ENCODE assay signal across 11 mouse cellular contexts in genomic region chr6:30636186-30636842, GRCm38 (mm10). TPM values are rescaled to one million over a fixed set of nuclear protein-coding genes. Genes with fewer than 3 reads are reported as not detected.
DNase-seq lines count a peak whose midpoint lies in the region; ATAC-seq and TF ChIP-seq lines count a peak whose summit lies in the region.
"Had no signal": no experiment of that assay in that cellular context is flagged by ENCODE, and none has a peak within 500 bp of the region (broad histone marks: within the 10 kb centered on the region; RNA-seq: fewer than 3 reads in every experiment).

No protein-coding gene starts in this region.

- H3K27me3 ChIP-seq in heart, embryonic 14.5 days (ENCODE audit: control insufficient read depth, insufficient read depth, low read length), result no peaks in the 10 kb centered on the region
- no peaks in the 10 kb centered on the region for H3K27me3 ChIP-seq in heart, adult 2 months (ENCODE audit: control insufficient read depth, insufficient read depth, low read length)
- no peaks in the 10 kb centered on the region for H3K27me3 ChIP-seq in limb, embryonic 14.5 days (ENCODE audit: control insufficient read depth, insufficient read depth, low read length)
- H3K27me3 ChIP-seq: CH12.LX had no signal

- H3K27ac ChIP-seq in heart, embryonic 14.5 days (replicated peaks in 1 of 2; ENCODE audit: control insufficient read depth in 1 of 2, insufficient read depth in 1 of 2, low read depth in 2 of 2, low read length in 2 of 2), result peak overlapping the region; percentile 50 to 66
- no peak overlapping the region for H3K27ac ChIP-seq in heart, adult 2 months
- H3K27ac ChIP-seq in limb, embryonic 14.5 days (replicated peaks; ENCODE audit: low read depth, low read length), result peak overlapping the region; percentile 95

- no peaks in the 10 kb centered on the region for H3K36me3 ChIP-seq in heart, embryonic 14.5 days (ENCODE audit: control insufficient read depth, insufficient read depth, low read length)
- H3K36me3 ChIP-seq in heart, adult 2 months (ENCODE audit: control insufficient read depth, insufficient read depth, low read length), result no peaks in the 10 kb centered on the region
- no peaks in the 10 kb centered on the region for H3K36me3 ChIP-seq in limb, embryonic 14.5 days (ENCODE audit: control insufficient read depth, insufficient read depth, low read length)

- ATAC-seq in heart, embryonic 14.5 days (ENCODE audit: insufficient number of reproducible peaks, insufficient read depth, low FRiP score, low read depth), result no peak
- peak; percentile 82 for ATAC-seq in limb, embryonic 14.5 days (ENCODE audit: low FRiP score, low read depth)
- ATAC-seq in activated CD4-positive, CD25-positive, alpha-beta regulatory T cell, adult 4 months, result no peak

- H3K79me2 ChIP-seq in heart, adult 2 months (replicated peaks; ENCODE audit: control insufficient read depth, insufficient read depth, low read length), result no peaks in the 10 kb centered on the region

- DNase-seq in heart, adult 2 months, result no peak
- DNase-seq in retina, embryonic 14.5 days (ENCODE audit: low spot score), result peak; percentile 24
- no peak for DNase-seq in retina, postnatal 1 day
- DNase-seq in limb, embryonic 14.5 days (ENCODE audit: low spot score), result peak; percentile 74
- no peak for DNase-seq in right cerebral cortex, postnatal 14 days
- DNase-seq in layer of hippocampus, postnatal 25 days (ENCODE audit: extremely low spot score in 1 of 2, low spot score in 1 of 2), result no peak
- DNase-seq: adrenal gland, postnatal 36 days had no signal

- TF ChIP-seq POLR2A in heart, adult 2 months (IDR thresholded peaks at IDR 0.05; ENCODE audit: insufficient read depth, low read depth, low read length), result no peak
- no peak for TF ChIP-seq POLR2A in limb, embryonic 14.5 days (IDR thresholded peaks at IDR 0.05; ENCODE audit: borderline replicate concordance, extremely low read depth, insufficient read depth, insufficient read length)

- H3K4me2 ChIP-seq in heart, embryonic 14.5 days (ENCODE audit: low read length), result no peak overlapping the region
- no peak overlapping the region for H3K4me2 ChIP-seq in limb, embryonic 14.5 days (replicated peaks; ENCODE audit: low read depth, low read length, severe bottlenecking)

- H3K4me1 ChIP-seq in heart, embryonic 14.5 days (ENCODE audit: control insufficient read depth in 2 of 2, insufficient read depth in 2 of 2, low read length in 2 of 2), result peaks cover 17% of the 10 kb centered on the region in 2 experiments
- no peaks in the 10 kb centered on the region for H3K4me1 ChIP-seq in heart, adult 2 months (ENCODE audit: control insufficient read depth, insufficient read depth, low read length)
- peaks cover 43% of the 10 kb centered on the region for H3K4me1 ChIP-seq in limb, embryonic 14.5 days (ENCODE audit: control insufficient read depth, insufficient read depth, low read length)

- no peak overlapping the region for H3K4me3 ChIP-seq in heart, embryonic 14.5 days (ENCODE audit: control insufficient read depth in 1 of 2, insufficient read depth in 1 of 2, low read depth in 1 of 2, low read length in 2 of 2)
- H3K4me3 ChIP-seq in heart, adult 2 months, result no peak overlapping the region
- no peak overlapping the region for H3K4me3 ChIP-seq in limb, embryonic 14.5 days (replicated peaks; ENCODE audit: low read length)

- TF ChIP-seq CTCF in heart, adult 2 months (IDR thresholded peaks at IDR 0.05), result no peak

- H3K9ac ChIP-seq in heart, embryonic 14.5 days (ENCODE audit: low read length), result peak overlapping the region; percentile 0; the same call in 1 of the 2 replicates
- no peak overlapping the region for H3K9ac ChIP-seq in heart, adult 2 months (ENCODE audit: low read depth, low read length)
- no peak overlapping the region for H3K9ac ChIP-seq in limb, embryonic 14.5 days (ENCODE audit: low read depth, low read length, severe bottlenecking)

- WGBS in heart, embryonic 14.5 days, result 39% methylated on average over 4 of the region's 4 CpGs
- 62% methylated on average over 4 of the region's 4 CpGs for WGBS in heart, adult 2 months
- 20% methylated on average over 4 of the region's 4 CpGs for WGBS in limb, embryonic 14.5 days

- intact Hi-C loops in heart, adult 2 months (cut with DNase I), result no loop called here

- TF ChIP-seq EP300 in heart, adult 2 months (IDR thresholded peaks at IDR 0.05; ENCODE audit: insufficient read depth, low read depth, low read length), result no peak

- H3K9me3 ChIP-seq in heart, embryonic 14.5 days (ENCODE audit: control insufficient read depth, low read length), result no peaks in the 10 kb centered on the region
- H3K9me3 ChIP-seq in limb, embryonic 14.5 days (ENCODE audit: control insufficient read depth, low read length), result no peaks in the 10 kb centered on the region

RNA-seq across cellular contexts. Expression of gene Cpa1, which starts 2.7 kb away (rescaled TPM):
- polyA plus RNA-seq in heart, embryonic 14.5 days (2014; fragmentation: Nextera tagmentation; extraction: Ambion mirVana), result 4.5 TPM in 2 replicates
- under 1 TPM in 1 of 2 experiments, not detected in 1; 0.14 TPM for total RNA-seq in heart, adult 2 months (2021)
- polyA plus RNA-seq in heart, adult 2 months (2012; rRNA removed), result 0.21 and 0.44 TPM in 2 replicates
- polyA plus RNA-seq in limb, embryonic 14.5 days (2012; rRNA removed), result 1.4 and 2.8 TPM in 2 replicates
- 1.1 and 1.3 TPM in 2 replicates for polyA plus RNA-seq in limb, embryonic 14.5 days (2014; fragmentation: Nextera tagmentation; extraction: Ambion mirVana)
- not detected for polyA plus RNA-seq in activated CD4-positive, CD25-positive, alpha-beta regulatory T cell, adult 4 months (2017; shearing (Covaris generic))
- not detected for total RNA-seq in layer of hippocampus, postnatal 25 days (2021)
- total RNA-seq: adrenal gland, postnatal 36 days; CH12.LX had no signal

RNA-seq across cellular contexts. Expression of gene Cpa5, which starts 25.5 kb away (rescaled TPM):
- polyA plus RNA-seq in heart, embryonic 14.5 days (2014; fragmentation: Nextera tagmentation; extraction: Ambion mirVana), result 0.74 TPM in 2 replicates
- not detected for total RNA-seq in heart, adult 2 months (2021)
- polyA plus RNA-seq in heart, adult 2 months (2012; rRNA removed), result not detected in 2 replicates
- 0.81 and 0.87 TPM in 2 replicates for polyA plus RNA-seq in limb, embryonic 14.5 days (2012; rRNA removed)
- 0.57 and 0.99 TPM in 2 replicates for polyA plus RNA-seq in limb, embryonic 14.5 days (2014; fragmentation: Nextera tagmentation; extraction: Ambion mirVana)
- polyA plus RNA-seq in activated CD4-positive, CD25-positive, alpha-beta regulatory T cell, adult 4 months (2017; shearing (Covaris generic)), result not detected
- total RNA-seq in layer of hippocampus, postnatal 25 days (2021), result not detected
- total RNA-seq: adrenal gland, postnatal 36 days; CH12.LX had no signal
- polyA plus RNA-seq: liver, embryonic 16.5 days had no signal

RNA-seq across cellular contexts. Expression of gene Cep41, which starts 57.2 kb away (rescaled TPM):
- polyA plus RNA-seq in heart, embryonic 14.5 days (2014; fragmentation: Nextera tagmentation; extraction: Ambion mirVana), result 9.6 and 11.3 TPM in 2 replicates
- 1 to 10 TPM; 1.3 to 1.4 TPM for total RNA-seq in heart, adult 2 months (2021)
- polyA plus RNA-seq in heart, adult 2 months (2012; rRNA removed), result 1.9 and 2.3 TPM in 2 replicates
- 44.3 and 48.5 TPM in 2 replicates for polyA plus RNA-seq in limb, embryonic 14.5 days (2012; rRNA removed)
- polyA plus RNA-seq in limb, embryonic 14.5 days (2014; fragmentation: Nextera tagmentation; extraction: Ambion mirVana), result 41.1 and 50.9 TPM in 2 replicates
- polyA plus RNA-seq in activated CD4-positive, CD25-positive, alpha-beta regulatory T cell, adult 4 months (2017; shearing (Covaris generic)), result 1 to 10 TPM; 7.4 to 7.7 TPM
- total RNA-seq in layer of hippocampus, postnatal 25 days (2021), result 1 to 10 TPM; 5.5 to 7.2 TPM

Comparison
In these comparisons a context has a peak if more than half of its experiments do, and no peak if none do; other contexts are left out.
1. DNase-seq: peak in retina, embryonic 14.5 days (single experiment) and limb, embryonic 14.5 days (single experiment); none in heart, adult 2 months (0 of 2), retina, postnatal 1 day (single experiment), right cerebral cortex, postnatal 14 days (single experiment) and layer of hippocampus, postnatal 25 days (0 of 2).